Mouse (Mus musculus) thymus, adult 2 months (tissue): ENCODE measurements around the gene Fcamr.

Source experiments
- CTCF ChIP-seq: fragments of 200-500 bp; IDR thresholded peaks from 2 replicates; pipeline ENCODE4 v1.5.1; 2012; ENCODE audit warnings: mild to moderate bottlenecking, control low read depth, low read length, moderate library complexity, borderline replicate concordance; ENCODE audit not compliant: control insufficient read depth, poor library complexity, insufficient read depth; ENCODE audit errors: extremely low read depth
- POLR2A ChIP-seq: fragments of 200-500 bp; IDR thresholded peaks from 2 replicates; pipeline ENCODE4 v1.6.1; 2012; ENCODE audit warnings: mild to moderate bottlenecking, low read length, control low read depth, moderate library complexity; ENCODE audit not compliant: control insufficient read depth, poor library complexity, insufficient read depth; ENCODE audit errors: extremely low read depth

DNA sequence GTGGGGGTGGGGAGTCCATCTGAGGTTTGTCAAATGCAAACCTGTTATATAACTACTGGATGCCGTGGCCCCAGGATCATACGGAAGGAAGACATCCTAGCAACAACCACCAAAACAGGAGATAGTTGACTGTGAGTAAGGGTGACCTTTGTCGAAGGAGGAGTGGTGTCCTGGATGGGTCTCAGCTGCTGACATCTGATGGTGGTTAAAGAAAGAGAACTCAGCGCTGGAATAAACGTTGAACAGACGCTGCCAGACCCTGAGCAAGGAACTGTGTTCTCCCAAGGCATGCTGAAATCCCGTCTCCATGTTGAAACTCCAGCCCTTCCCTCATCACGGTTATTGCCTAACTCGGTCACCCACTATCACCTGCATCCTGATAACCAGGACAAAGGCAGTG, 41.0 kb upstream of the Fcamr start:
- TF ChIP-seq POLR2A (no peak), CTCF (no peak)
